Mouse (Mus musculus) hindbrain, embryonic 13.5 days (tissue): Measurements from ENCODE around the gene Btbd19. TPM values are rescaled to one million over a fixed set of nuclear protein-coding genes. Genes with fewer than 3 reads are reported as not detected.

ENCODE experiments used
- ATAC-seq: fragments of 200-750 bp; cut with Nextera tagmentation; 2 replicates; pipeline ENCODE4 v1.8.0; 2017; ENCODE audit warnings: moderate TSS enrichment; ENCODE audit not compliant: low FRiP score
- H3K27ac ChIP-seq: fragments of 300-500 bp; sonication (generic); 2 replicates; pipeline ENCODE4 v1.5.1; 2015; ENCODE audit warnings: inconsistent platforms, mild to moderate bottlenecking, moderate library complexity
- H3K27me3 ChIP-seq: fragments of 300-500 bp; sonication (generic); 2 replicates; pipeline ENCODE4 v1.6.1; 2015; ENCODE audit warnings: mild to moderate bottlenecking, inconsistent platforms
- H3K36me3 ChIP-seq: fragments of 300-500 bp; sonication (generic); 2 replicates; pipeline ENCODE4 v1.6.1; 2015; ENCODE audit warnings: mild to moderate bottlenecking, inconsistent platforms
- H3K4me1 ChIP-seq: fragments of 300-500 bp; sonication (generic); replicated peaks from 2 replicates; pipeline ENCODE4 v1.6.1; 2015; ENCODE audit warnings: inconsistent platforms
- H3K4me2 ChIP-seq: fragments of 300-500 bp; sonication (generic); 2 replicates; pipeline ENCODE4 v1.6.1; 2015; ENCODE audit warnings: inconsistent platforms, mild to moderate bottlenecking, moderate library complexity
- H3K4me3 ChIP-seq: fragments of 300-500 bp; sonication (generic); 2 replicates; pipeline ENCODE4 v1.5.1; 2015; ENCODE audit warnings: mild to moderate bottlenecking, inconsistent platforms
- H3K9ac ChIP-seq: fragments of 300-500 bp; sonication (generic); 2 replicates; pipeline ENCODE4 v1.6.1; 2015; ENCODE audit warnings: mild to moderate bottlenecking, inconsistent platforms
- H3K9me3 ChIP-seq: fragments of 300-500 bp; sonication (generic); 2 replicates; pipeline ENCODE4 v1.6.1; 2016; ENCODE audit warnings: inconsistent platforms
- WGBS: fragments of 180-500 bp; shearing (Covaris S2); methylation state at CpG from one replicate; pipeline ENCODE4 v1.1.7; 2015; 5-methylcytosine and 5-hydroxymethylcytosine counted together
- polyA plus RNA-seq: library from polyadenylated mRNA; unstranded; fragments of >200 nt; fragmentation: Nextera tagmentation; extraction: Ambion mirVana; gene quantifications from 2 replicates; pipeline ENCODE4 v1.2.1, GENCODE M21; 2015

Btbd19 gene
- 3.9 and 4.2 TPM in 2 replicates for polyA plus RNA-seq

DNA sequence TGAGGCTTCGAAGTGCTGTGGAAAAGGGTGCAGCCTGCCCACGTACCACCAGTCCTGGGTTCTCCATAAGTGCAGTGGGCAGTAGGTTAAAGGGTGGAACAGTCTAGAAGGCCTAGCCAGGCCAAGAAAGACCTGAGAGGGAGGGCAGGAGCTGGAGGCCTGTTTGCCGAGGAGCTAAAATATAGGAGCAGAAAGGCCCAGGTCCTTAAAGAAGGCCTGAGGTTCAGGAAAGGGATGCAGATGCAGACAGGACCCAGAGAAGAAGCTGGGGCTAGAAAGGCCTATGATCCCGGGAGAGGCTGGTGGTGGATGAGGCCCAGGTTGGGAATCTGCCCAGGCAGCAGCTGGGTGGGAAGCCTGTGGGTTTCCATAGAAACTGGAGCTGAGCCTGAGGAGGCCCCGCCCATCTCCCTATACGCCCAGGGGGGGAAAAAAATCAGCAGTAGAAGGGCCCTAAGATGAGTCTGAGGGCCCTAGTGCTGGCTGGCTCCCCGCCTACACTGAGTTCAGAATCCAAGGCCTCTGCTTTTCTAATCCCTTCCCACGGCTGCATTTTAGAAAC, at the start of gene Btbd19:
Gene Btbd19, minus strand, starts transcription at position 378 of the 562 bp plus-strand sequence.
- H3K4me2 ChIP-seq, result 0 out of 2 replicates have a peak within 1 kb of the TSS, but pooled peaks have one; percentile 10

DNA sequence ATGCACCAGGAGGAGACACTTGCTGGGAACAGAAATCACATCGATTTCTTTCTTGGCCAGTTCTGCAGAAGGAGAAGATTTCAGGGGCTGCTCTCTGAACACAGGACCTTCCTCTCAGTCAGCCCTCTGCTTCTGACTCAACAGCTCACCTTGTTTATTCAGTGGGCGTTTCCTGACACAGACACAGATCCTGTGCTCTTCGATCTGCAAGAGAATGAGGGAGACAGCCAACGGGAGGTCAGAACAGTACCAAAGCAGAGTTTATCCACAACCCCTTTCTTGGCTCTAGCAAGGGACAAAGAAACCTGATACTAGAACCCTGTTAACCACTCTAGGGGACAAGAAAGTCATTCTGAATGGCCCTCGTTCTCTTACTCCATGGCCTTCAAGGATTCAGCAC, 44.4 kb upstream of the Btbd19 start:
- 92% methylated on average over 5 of the region's 5 CpGs for WGBS
- H3K9ac ChIP-seq, result no peak overlapping the region
- no peaks in the 10 kb centered on the region for H3K4me1 ChIP-seq

More for the DNA sequence above, at the start of gene Btbd19:
- H3K9ac ChIP-seq, result peak within 1 kb of the TSS; percentile 60
- H3K27me3 ChIP-seq, result no peaks in the 10 kb centered on the region
- peak within 1 kb of the TSS; percentile 89 for H3K27ac ChIP-seq
- WGBS, result 34% methylated on average over 8 of the region's 8 CpGs
- no peak for ATAC-seq
- H3K9me3 ChIP-seq, result no peaks in the 10 kb centered on the region
- peaks cover 33% of the 10 kb centered on the region for H3K4me1 ChIP-seq
- H3K36me3 ChIP-seq, result peaks cover 28% of the 10 kb centered on the region
- H3K4me3 ChIP-seq, result no peak within 1 kb of the TSS

DNA sequence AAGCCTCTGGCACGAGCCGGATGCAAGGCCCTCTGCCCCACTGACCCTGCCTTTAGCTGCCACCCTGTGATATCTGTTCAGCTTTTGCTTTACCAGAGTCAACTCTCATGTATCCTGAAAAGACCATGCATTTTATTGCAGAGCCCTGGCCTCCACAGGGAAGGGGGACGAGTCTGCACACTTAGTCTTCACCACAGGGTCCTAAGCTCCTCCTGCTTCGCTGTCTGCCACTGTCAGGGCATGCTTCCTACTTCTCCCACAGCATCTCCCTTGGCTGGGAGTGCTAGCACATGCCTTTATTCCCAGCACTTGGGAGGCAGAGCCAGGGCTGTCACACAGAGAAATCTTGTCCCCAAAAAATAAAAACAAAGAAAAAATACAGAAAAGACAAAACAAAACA, 35.7 kb upstream of the Btbd19 start:
- Histone ChIP-seq H3K4me2 (no peak overlapping the region), H3K4me3 (no peak overlapping the region), H3K36me3 (peaks cover 11% of the 10 kb centered on the region), H3K9me3 (no peaks in the 10 kb centered on the region), H3K27ac (no peak overlapping the region), H3K9ac (no peak overlapping the region), H3K4me1 (no peaks in the 10 kb centered on the region), H3K27me3 (no peaks in the 10 kb centered on the region)
- 70% methylated on average over 4 of the region's 4 CpGs for WGBS
- ATAC-seq, result no peak

More for the DNA sequence above, 44.4 kb upstream of the Btbd19 start:
- H3K4me2 ChIP-seq, result no peak overlapping the region
- no peak overlapping the region for H3K4me3 ChIP-seq
- no peaks in the 10 kb centered on the region for H3K9me3 ChIP-seq
- no peak overlapping the region for H3K27ac ChIP-seq
- peaks cover 28% of the 10 kb centered on the region for H3K36me3 ChIP-seq
- no peaks in the 10 kb centered on the region for H3K27me3 ChIP-seq
- ATAC-seq, result no peak

DNA sequence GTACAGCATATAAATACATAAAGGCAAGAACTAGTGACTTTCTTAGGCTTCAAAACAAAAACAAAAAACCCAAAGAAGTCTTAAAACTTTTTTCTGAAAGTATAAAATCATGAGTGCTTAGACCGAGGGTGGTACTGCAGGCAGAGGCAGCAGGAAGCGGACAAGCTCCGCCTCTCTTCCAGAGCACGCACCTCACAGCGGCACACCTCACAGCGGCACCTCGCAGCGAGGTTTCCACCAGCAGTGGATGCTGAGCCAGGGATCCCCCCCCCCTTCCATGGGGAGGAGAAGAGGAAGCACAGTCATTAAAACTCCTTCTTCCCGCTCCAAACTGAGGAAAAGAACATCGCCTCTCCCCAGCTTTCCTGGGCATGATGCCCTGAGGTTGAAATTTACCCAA, 34.1 kb upstream of the Btbd19 start:
- H3K27me3 ChIP-seq, result no peaks in the 10 kb centered on the region
- WGBS, result 84% methylated on average over 10 of the region's 10 CpGs
- no peak for ATAC-seq
- no peak overlapping the region for H3K4me3 ChIP-seq
- no peaks in the 10 kb centered on the region for H3K9me3 ChIP-seq
- H3K36me3 ChIP-seq, result peaks cover 6% of the 10 kb centered on the region; the same call in 1 of the 2 replicates
- no peak overlapping the region for H3K27ac ChIP-seq
- H3K9ac ChIP-seq, result no peak overlapping the region
- peaks cover 6% of the 10 kb centered on the region for H3K4me1 ChIP-seq
- H3K4me2 ChIP-seq, result no peak overlapping the region

DNA sequence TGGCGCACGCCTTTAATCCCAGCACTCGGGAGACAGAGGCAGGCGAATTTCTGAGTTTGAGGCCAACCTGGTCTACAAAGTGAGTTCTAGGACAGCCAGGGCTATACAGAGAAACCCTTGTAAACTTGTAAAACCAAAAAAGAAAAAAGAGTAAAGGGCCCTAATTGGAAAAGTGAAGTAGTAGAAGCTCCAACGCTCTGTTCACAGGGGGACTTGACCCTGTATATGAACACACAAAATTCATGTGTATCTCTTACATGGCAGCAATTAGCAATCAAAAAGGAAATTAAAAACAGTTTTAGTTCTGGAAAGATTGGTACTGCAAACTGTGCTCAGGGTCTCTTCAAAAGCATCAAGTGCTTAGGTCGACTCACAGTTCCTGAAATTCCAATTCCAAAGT, 30.8 kb upstream of the Btbd19 start:
- H3K4me1 ChIP-seq, result peaks cover 27% of the 10 kb centered on the region
- peak overlapping the region; percentile 96 for H3K27ac ChIP-seq
- H3K4me3 ChIP-seq, result peak overlapping the region; percentile 92
- no peaks in the 10 kb centered on the region for H3K9me3 ChIP-seq
- H3K36me3 ChIP-seq, result peaks cover 37% of the 10 kb centered on the region
- ATAC-seq, result no peak
- peak overlapping the region; percentile 99; the same call in 1 of the 2 replicates for H3K9ac ChIP-seq
- H3K27me3 ChIP-seq, result no peaks in the 10 kb centered on the region
- 31% methylated on average over 6 of the region's 6 CpGs for WGBS
- H3K4me2 ChIP-seq, result peak overlapping the region; percentile 97

DNA sequence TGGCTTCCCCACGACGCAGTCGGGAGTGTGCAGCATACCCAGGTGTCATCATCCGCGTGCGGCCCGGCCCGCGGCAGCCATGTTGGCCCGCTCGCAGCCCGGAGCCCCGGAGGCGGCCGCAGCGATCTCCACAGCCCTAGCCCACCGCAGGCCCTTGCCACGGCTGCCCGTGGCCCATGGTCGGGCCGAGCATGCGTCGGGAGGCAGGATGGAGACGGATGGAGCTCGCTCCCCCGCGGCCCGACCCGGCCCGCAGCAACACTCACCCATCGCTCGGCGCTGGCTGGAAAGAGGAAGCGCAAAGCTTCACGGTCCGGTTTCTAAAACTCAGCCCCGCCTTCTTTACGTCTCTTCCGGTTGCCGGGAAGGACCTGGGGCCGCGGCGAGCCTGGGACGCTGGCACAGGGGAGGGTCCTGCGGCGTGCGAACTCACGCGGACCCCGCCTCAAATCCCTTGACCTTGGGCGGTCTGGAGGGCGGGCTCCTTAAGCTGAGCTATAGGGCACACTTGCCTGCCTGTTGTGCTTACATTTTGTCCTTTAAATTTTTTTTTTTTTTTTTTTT, 30.3 kb upstream of the Btbd19 start, which contains the start of gene Rps8:
Gene Rps8, minus strand, starts transcription at position 452 of the 564 bp plus-strand sequence.
- Histone ChIP-seq H3K9me3 (no peaks in the 10 kb centered on the region), H3K4me2 (peak within 1 kb of the TSS; percentile 97), H3K9ac (peak within 1 kb of the TSS; percentile 99), H3K36me3 (peaks cover 42% of the 10 kb centered on the region), H3K4me3 (peak within 1 kb of the TSS; percentile 92), H3K4me1 (peaks cover 27% of the 10 kb centered on the region), H3K27ac (peak within 1 kb of the TSS; percentile 96), H3K27me3 (no peaks in the 10 kb centered on the region)
- peak; percentile 94 for ATAC-seq
- under 1% methylated on average over 52 of the region's 52 CpGs for WGBS

DNA sequence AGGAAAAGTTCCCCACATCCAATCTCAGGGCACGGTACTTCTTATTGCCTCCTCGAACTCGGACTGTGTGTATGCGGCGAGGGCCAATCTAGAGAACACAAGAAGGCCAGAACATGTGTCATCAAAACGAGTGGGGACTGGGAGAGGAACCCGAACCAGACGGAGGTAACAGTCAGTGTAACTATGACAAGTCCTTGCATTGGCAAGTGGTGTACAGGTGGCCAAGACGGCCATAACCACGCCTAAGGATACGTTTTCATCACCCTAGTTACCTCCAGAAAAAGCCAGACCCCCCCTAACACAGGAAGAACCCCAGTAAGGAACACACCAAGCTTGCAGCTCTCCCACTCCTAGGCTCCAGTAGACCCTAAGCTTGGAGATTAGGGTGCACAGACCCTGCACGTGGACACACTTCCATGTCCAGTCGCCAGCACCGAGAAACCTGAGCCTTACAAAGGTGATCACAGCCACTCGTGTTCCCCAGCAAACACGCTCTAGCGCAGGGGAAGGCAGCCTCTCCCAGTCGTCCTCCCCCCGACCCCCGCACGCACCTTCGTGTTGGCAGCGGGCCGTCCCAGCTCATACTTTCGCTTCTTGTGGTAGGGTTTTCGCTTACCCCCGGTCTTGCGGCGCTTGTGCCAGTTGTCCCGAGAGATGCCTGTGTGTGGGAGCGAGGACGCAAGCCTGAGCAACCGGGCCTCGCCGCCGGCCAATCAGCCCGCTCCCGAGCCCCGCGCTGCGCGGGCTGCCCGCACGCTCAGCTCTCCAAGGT, 29.7 kb upstream of the Btbd19 start:
- Histone ChIP-seq H3K4me1 (peaks cover 27% of the 10 kb centered on the region), H3K27me3 (no peaks in the 10 kb centered on the region), H3K9ac (peak overlapping the region; percentile 99), H3K4me2 (peak overlapping the region; percentile 97), H3K36me3 (peaks cover 49% of the 10 kb centered on the region), H3K4me3 (peak overlapping the region; percentile 92), H3K27ac (peak overlapping the region; percentile 96), H3K9me3 (no peaks in the 10 kb centered on the region)
- ATAC-seq, result peak; percentile 36
- 2% methylated on average over 44 of the region's 44 CpGs for WGBS

DNA sequence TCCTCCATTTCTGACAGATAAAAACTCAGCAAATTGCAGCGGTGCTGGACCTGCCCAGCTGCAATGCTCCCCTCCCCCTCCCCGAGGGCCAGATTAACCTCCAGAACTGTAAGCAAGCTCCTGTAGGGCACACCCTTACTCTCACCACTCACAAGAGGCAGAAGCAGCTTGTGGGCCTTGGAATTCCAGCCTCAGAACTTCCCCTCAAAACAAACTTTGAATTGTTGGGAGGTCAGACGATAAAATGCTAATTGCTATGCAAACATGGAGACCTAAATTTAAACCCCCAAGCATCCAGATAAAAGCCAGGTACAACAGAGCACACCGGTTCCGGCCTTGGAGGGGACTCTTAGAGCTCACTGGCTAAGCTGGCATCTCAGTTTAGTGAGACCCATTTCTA, 27.2 kb upstream of the Btbd19 start:
- Histone ChIP-seq H3K36me3 (peaks cover 57% of the 10 kb centered on the region), H3K9me3 (no peaks in the 10 kb centered on the region), H3K9ac (0 out of 2 replicates have a peak overlapping the region, but pooled peaks have one; percentile 24), H3K27ac (no peak overlapping the region), H3K4me1 (peaks cover 27% of the 10 kb centered on the region), H3K4me2 (no peak overlapping the region), H3K4me3 (no peak overlapping the region), H3K27me3 (no peaks in the 10 kb centered on the region)
- ATAC-seq, result no peak
- 86% methylated on average over 5 of the region's 5 CpGs for WGBS

DNA sequence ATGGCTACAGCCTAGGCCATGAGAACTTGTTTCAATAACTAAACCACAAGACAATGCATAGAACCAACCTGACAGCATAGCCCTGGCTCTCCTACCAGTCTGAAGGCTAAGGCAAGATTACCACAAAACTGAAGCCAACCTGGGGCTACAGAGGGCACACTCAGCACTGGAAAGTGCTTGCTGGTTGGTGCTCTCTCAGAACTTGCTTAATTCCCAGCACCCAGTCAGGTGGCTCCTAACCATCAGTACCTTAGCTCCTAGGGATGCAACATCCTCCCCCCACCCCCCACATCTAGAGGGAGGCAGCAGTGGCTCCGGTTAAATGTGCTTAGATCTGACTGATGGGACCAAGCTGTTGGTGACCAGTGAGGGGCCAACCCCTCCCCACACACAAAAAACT, 25.9 kb upstream of the Btbd19 start:
- Histone ChIP-seq H3K27me3 (no peaks in the 10 kb centered on the region), H3K4me3 (no peak overlapping the region), H3K27ac (no peak overlapping the region), H3K9me3 (no peaks in the 10 kb centered on the region), H3K4me1 (peaks cover 27% of the 10 kb centered on the region), H3K9ac (no peak overlapping the region), H3K4me2 (no peak overlapping the region), H3K36me3 (peaks cover 57% of the 10 kb centered on the region)
- WGBS, result 79% methylated on average over 1 of the region's 1 CpGs
- no peak for ATAC-seq

DNA sequence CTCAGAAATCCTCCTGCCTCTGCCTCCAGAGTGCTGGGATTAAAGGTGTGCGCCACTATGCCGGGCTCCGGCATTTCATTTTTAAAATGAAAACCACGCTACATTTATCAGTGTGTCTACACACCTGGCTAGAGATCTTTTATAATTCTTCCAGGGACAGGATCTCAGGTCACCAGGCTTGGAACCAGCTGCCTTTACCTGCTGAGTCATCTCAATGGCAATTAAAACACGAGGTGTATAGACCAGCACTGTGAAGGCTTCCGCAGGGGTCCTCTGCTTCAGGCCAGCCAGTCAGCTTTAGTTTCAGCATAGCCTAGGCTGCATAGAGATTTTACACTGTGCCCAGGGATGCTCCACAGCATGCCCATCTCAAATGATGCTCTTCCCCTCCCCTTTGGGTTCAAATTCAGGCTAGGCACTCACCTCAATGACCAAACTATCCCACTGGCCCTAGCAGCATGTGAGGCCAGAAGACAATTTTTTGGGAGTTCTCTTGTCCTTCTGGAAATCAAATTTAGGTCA, 24.7 kb upstream of the Btbd19 start:
- Histone ChIP-seq H3K9me3 (no peaks in the 10 kb centered on the region), H3K36me3 (peaks cover 57% of the 10 kb centered on the region), H3K4me2 (no peak overlapping the region), H3K4me3 (no peak overlapping the region), H3K27me3 (0 out of 2 replicates have a peak, but pooled peaks cover 1% of the 10 kb centered on the region), H3K4me1 (peaks cover 27% of the 10 kb centered on the region), H3K9ac (no peak overlapping the region), H3K27ac (no peak overlapping the region)
- WGBS, result 86% methylated on average over 6 of the region's 6 CpGs
- ATAC-seq, result no peak

DNA sequence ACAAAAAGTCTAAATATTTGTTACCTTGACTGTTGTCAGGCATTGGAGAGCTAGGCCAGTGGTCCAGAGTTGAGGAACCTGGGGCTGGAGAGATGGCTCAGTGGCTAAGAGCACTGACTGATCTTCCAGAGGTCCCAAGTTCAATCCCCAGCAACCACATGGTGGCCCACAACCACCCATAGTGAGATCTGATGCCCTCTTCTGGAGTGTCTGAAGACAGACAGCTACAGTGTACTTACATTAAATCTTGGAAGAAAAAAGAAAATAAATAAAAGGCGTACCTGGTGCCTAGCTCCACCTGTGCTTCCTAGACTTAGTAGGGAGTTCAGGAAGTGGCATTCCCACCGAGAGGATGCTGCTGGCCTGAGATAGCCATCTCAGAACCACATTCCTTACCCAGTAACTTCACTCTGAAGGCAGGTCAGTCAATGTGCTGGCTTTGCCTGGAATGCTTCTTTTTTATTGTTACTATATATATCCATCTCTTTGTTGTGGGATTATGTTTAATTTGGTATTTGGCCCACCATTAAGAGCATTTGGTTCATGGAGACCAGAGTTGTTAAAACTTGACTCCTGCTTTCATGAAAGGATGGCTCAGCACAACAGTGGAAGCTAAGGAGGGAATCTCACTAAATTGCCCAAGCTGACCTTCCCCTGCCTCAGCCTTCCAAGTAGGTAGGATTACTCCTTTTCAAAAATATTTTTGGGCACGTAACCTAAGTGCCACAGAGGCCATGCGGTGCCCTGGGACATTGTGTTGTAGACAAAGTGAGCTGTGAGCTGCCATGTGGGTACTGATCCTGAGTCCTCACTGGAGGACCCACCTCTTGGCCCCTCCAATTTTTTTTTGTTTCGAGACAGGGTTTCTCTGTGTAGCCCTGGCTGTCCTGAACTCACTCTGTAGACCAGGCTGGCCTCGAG, 24.0 kb upstream of the Btbd19 start:
- WGBS, result 72% methylated on average over 6 of the region's 6 CpGs
- Histone ChIP-seq H3K27ac (0 out of 2 replicates have a peak overlapping the region, but pooled peaks have one; percentile 5), H3K9me3 (no peaks in the 10 kb centered on the region), H3K27me3 (0 out of 2 replicates have a peak, but pooled peaks cover 3% of the 10 kb centered on the region), H3K4me3 (no peak overlapping the region), H3K36me3 (peaks cover 56% of the 10 kb centered on the region), H3K4me1 (peaks cover 20% of the 10 kb centered on the region), H3K9ac (no peak overlapping the region), H3K4me2 (no peak overlapping the region)
- no peak for ATAC-seq
